Mouse (Mus musculus) mesoderm, embryonic 11.5 days (tissue): ENCODE results near the gene Ufsp2.

Experiments used
- DNase-seq: peaks from one replicate; pipeline ENCODE4 v3.0.0-alpha.2; 2012; ENCODE audit warnings: low read depth, low spot score

Gene Ufsp2

DNA sequence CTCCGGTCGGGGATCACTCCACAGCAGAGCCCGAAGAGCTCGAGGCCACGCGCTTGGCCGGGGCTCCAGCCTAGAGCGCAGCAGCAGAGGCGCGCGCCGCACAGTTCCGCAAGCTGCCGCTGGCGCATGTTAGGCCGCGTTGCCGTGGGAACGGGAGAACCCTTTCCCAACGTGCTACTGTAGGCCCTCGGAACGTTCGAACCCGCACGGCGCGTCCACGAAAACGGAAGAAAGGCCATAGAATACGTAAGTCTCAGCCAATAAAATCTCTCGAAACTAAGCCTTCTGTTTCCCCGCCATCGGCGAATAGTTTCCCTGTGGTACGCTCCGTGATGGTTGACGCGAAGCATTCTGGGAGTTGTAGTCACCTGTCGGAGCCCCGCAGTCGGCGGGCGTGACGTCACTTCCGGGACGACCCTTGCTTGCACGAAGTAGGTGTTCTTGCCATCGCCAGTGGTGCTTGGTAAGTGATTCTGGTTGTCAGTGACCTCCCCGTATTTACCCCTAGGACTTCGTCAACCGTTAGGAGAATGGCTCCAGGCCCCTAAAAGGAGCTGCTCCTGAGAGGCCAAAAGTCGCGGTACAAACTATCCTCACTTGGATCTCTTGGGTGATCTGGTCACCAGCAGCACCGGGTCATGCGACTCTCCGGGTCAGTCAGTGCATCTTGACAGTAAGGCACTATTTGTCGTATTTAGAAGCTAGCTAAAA, at the start of gene Ufsp2, which contains the start of gene 1700029J07Rik:
Gene Ufsp2, plus strand, starts transcription at position 403 of the 711 bp plus-strand sequence.
Gene 1700029J07Rik, minus strand, starts transcription at position 127 of the 711 bp plus-strand sequence.
- peak; percentile 99 for DNase-seq

DNA sequence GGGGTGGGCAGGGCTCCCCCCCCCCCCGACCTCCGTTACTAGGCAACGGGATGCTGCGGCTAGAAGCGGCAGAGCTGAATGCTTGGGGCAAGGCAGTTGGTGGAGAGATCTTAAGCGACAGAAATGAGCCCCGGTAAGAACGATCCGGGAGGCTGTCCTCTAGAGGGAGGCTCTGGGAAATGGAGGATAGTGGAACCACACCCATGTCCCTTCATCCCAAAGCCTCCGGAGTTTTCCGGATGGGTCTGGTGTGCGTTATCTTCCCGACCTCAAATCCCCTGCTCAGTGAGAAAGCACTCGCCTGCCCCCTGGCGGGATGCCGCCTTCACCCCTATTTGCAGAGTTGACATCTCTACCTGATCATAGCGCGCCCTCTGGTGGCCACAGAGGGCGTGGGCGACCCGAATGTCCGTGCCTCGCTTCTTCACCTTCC, 40.7 kb upstream of the Ufsp2 start, which contains the start of gene Ccdc110:
Gene Ccdc110, plus strand, starts transcription at position 38 of the 433 bp plus-strand sequence.
- peak; percentile 96 for DNase-seq

DNA sequence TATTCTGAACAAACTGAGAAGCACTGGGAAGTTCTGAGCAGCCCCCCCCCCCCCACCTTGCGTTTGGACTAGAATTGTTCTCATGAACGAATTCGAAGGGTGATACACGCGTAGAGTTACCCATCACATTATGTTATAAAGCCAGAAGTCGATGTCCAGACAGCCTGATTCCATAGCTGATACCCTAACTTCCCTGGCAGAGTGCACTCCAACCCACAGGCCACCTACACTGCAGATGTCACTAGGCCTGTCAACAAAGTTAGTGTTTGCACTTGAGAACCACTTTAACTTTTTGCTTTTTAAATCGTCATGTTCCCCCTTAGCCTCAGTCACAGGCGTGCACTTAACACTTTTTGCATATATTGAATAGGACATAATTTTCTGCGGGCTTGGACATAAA, 38.3 kb upstream of the Ufsp2 start:
- no peak for DNase-seq

DNA sequence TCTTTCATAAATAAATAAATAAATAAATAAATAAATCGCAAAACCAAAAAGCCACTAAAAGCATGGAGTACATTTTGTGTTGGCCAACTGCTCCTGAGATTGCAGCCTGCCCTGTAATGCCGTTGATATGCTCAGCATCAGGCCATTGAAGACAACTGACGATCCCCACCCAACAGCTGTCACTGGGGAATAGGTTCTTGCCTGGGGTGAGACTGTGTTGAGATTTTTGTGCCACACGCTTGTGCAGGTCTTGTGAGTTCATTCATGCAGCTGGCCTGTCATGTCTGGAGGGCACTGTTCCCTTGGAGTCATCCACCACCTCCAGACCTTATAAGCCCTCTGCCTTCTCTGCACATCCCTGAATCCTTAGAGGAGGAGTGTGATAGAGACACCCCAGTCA, 29.0 kb upstream of the Ufsp2 start:
- DNase-seq: no peak

DNA sequence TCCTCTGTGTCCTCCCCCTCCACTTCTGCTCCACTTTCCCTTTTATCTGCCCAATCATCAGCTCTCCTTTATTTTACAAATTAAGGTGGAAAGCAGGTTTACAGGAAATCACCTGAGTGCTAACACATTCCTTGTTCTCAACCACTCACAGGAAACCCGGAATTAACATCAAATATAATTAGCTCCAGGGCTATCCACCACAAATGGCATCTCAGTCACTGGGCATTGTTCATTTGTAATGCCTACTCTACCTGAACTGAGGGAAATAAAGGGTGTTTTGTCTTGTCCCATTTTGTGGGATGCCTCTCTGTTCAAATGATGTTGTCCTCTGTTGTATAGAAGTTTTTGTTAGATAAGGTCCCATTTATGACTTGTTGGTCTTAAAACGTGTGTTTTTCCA, 24.7 kb upstream of the Ufsp2 start:
- DNase-seq: no peak

DNA sequence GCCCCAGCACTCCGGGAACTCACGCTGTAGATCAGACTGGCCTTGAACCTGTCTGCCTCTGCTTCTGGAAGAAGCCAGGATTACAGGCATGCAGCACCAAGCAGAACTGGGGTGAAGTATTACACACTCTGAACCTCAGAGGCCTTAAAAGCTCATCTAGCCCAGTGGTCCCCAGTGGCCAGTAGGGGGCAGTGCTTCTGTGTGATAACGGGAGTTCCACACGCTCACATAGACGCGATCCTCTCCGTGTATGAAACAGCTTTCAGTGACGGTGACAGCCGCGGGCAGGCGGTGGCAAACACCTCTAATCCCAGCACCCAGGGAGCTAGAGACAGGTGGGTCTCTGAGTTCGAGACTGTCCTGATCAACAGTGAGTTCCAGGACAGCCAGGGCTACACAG, 4.4 kb upstream of the Ufsp2 start:
- no peak for DNase-seq

DNA sequence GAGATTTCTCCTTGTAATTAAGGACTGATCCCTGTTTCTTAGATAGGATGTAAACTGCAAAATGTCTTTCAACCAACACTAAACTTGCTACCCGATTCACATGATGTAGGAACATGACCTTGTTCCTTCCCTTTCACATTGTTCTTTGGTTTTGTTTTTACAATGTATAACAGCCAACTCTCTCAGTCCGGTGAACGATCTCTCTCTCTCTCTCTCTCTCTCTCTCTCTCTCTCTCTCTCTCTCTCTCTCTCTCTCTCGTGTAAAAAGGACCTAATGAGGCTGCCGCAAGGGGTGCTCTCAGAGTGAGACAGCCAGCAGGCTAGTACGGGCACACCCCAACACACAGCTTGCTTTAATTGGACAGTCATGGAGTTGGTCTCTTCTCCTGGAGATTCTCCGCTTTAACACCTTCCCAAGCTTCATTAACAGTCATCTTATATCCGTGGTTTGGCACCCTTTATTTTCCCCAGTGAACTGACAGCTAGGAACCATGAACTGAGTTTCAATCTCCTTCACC, 1.3 kb upstream of the Ufsp2 start:
- no peak for DNase-seq

DNA sequence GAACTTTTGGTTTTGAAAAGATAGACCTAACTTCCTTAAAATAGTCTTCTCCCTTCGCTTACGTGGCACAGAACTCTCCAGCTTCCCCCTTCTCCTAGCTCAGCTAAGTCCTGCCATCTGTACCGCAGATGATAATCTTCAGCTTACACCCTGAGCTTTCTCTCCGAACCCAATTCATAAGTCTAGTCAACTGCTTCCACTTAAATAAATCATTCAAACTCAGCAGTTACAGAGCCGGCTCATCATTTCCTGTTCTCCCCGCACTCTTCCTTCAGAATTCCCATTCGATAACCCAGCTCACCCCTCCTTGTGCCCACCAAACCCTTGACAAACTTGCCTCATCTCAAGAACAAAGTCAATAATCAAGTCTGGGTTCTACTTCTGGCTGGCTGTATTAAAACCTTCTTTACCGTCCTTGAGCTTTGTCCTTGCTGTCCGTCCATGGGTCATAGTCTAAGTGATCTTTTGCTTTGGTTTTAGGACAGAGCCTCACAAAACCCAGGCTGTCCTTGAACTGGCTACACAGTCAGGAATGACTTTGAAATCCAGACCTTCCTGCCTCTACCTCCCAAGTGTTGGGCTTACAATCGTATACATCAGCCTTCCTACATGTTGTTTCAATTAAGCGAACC, 625 bp downstream of the Ufsp2 start:
- no peak for DNase-seq

DNA sequence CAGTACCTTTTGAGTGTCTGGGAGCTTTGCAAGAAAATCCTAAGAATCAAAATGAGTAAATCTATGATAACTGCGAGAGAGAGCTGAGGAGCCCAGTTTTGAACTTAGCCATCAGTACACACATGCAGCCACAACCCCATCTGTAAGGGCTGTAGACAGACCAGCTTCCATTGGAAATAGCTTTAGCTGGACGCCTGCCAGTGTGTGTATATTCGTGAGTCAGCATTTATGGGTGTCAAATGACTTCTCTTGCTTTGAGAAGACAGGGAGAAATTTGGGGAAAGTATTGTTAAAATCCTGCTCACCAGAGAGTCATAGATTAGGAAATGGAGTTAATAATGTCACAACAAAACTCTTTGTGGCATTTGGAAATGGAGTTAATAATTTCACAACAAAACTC, 11.3 kb downstream of the Ufsp2 start:
- no peak for DNase-seq

DNA sequence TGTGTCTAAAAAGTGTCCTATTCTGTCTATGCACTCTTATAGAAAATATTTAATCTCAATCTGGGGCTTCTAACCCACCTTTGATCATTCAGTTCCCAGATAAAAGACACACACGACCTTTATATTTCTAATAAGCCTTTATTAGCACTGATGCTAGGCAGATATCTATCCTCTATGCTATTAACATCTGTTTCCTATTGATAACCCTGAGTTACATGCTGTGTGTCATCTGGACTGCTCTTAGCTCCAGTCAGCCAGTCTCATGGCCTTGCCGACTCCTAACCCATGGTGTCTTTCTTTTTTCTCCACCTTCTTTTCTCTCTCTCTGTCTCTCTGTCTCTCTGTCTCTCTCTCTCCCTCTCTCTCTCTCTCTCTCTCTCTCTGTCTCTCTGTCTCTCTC, 12.9 kb downstream of the Ufsp2 start:
- DNase-seq: no peak

DNA sequence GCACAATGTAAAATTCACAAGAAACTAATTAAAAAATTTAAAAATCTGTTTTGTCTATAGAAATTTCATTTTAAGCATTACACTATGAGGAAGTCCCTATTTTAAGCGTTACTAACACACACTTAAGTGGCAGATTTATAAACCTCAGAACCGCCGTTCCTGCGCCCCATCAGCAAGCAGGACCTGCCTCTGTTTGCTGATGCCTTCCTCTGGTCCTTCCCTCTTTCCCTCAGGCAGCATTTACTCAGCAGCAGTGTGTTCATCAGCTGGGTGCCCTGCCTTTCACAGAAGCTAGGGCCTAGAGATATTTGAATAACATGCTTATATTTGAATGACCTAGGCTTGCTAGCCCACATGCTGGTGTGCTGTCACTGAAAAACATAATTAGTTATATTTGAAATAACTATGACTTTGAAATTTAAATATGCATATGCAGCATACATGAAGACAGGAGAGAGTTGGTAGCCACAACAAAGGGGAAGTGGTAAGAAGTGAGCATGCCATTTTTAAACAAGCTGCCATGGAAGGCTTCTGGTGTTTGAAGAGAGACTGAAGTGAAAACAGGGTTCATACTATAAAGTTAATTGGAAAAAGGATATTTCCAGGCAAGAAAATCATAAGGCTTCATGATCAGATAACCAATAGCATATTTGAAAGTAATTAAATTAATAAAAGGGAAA, 15.4 kb downstream of the Ufsp2 start:
- DNase-seq: no peak

DNA sequence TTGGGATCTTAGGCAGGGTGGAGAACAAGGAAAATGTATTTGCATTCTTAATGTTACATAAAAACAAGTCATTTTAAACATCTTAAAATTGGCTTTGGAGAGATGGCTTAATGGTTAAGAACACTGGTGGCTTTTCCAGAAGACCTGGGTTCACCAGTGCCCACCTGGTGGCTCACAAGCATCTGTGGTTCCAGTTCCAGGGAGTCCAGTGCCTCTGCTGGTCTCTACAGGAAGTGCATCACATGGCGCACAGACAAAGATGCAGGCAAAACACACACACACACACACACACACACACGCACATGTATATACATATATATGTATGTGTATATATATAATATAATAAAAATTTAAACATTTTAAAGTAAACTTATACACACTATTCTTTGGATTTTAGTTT, 18.8 kb downstream of the Ufsp2 start:
- no peak for DNase-seq

DNA sequence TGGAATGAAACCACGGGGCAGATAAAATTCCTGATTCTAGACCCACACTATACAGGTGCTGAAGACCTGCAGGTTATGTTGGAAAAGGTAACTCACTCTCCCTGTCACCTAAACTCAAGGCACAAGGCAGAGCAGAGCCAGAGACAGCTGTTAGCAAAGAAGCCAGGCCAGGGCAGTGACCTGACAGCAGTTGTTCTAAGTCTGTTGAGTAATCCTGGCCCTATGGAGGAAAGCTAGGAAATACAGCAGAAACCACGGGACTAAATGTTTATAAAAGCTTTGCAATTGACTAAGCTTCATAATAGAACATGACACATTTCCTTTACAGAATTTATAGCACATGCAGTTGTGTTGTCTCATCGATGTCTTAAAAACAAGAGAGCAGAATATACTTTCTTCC, 20.2 kb downstream of the Ufsp2 start:
- DNase-seq: no peak

DNA sequence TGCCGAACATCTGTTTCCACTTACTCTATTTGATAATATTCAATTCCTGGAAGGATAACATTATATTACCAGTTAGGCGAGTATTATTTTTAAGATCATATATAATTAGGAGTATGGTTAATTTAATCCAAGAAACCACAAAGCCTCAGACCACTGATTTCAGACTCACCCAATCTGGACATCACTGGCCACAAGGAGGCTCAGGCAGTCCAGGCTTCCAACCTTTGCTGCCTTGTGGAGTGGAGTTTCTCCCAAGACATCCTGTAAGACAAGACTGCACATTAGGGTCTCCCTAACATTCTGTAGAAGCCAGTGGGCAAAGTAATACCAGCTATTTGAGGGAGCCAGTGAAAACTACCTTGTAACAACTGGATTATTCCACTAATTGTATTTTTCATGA, 22.9 kb downstream of the Ufsp2 start:
- no peak for DNase-seq

DNA sequence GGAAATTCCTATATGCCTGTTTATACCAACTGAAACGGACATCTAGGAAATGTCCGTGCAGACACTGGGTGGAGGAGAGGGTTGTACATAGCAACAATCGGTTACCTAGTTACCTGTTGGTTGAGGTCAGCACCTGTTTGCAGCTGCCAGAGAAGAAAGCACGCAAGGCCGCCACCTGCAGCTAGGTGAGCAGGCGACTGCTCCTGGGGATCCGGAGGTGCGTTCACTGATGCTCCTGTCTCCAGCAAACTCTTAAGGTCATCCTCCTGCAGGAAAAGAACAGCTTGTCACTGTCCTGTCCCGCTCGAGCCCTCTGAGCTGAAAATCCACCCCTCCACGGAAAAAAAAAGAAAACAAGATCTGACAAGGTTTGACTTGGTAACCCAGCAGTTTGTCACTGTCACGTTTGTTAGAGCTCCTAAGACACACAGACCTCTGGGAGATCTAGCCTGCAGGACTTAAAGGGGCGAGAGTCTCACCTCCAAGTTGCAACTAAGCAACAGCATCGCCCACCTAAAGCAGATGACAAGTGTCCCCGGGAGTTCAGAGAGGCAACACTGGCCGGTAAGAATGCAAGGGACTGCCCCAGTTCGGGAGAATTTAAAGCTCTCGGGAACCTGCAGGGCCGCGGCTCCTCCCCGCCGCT, 23.9 kb downstream of the Ufsp2 start, which contains the start of gene Lrp2bp:
Gene Lrp2bp, plus strand, starts transcription at position 166 of the 646 bp plus-strand sequence.
- no peak for DNase-seq

DNA sequence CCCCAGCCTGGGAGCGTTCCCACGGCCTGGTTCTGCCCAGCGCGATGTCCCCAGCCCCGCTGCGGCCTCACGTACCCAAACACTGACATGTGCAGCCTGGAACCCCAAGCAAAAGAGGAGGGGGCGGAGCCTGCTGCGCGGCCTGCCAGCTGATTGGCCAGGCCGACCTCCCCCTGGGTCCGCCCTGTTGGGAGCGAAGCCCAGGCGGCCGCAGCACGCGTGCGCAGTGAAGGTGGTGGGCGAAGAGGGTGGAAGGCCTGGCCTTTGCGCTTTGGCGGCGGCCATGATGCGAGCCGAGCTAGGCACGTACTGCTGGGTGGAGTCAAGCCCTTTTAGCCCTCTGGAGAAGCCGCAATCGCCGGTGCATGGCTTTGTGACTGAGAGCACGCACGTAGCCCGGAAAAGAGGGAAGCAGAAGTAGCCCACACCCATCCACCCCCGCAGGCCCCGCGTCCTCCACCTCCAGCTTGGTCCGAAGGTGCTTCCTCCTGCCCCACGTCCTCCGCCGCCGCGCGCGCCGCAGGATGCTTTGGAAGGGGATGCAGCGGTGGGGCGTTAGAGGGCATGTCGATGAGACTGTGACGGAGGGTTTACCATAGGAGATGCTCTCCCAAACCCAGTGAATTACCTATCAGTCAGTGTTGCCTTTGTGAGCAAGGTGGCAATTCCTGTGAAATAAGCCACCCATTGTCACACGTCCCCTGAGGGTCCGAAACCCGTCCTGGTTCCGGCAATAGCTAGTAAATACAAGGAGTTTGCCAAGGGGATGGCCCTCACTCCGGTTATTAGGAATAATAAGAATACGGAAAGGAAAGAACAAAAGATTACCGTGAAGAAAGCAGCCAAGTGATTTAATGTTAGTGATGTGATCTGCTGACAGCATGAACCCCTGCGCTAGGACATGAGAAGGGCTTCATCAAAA, 24.7 kb downstream of the Ufsp2 start:
- DNase-seq: peak; percentile 99

DNA sequence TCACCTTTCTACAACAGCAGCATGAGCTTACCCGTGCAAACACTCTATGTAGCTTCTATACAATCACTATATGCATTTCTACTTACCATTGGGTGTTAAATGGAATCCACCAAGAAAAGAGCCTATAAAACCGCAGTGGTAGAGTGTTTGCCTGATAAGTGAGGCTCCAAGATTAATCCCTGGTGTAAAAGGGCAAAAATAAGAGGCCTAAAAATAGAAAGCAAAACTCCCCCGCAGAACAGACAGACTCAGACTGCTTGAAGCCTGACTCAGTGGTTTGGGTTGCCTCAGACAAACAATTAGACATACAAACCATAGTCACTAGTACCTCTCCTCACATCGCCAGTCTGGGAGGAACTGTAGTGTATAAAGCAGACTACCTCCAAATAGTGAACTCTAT, 30.3 kb downstream of the Ufsp2 start, which contains the start of gene Ankrd37:
Gene Ankrd37, minus strand, starts transcription at position 112 of the 400 bp plus-strand sequence.
- no peak for DNase-seq

DNA sequence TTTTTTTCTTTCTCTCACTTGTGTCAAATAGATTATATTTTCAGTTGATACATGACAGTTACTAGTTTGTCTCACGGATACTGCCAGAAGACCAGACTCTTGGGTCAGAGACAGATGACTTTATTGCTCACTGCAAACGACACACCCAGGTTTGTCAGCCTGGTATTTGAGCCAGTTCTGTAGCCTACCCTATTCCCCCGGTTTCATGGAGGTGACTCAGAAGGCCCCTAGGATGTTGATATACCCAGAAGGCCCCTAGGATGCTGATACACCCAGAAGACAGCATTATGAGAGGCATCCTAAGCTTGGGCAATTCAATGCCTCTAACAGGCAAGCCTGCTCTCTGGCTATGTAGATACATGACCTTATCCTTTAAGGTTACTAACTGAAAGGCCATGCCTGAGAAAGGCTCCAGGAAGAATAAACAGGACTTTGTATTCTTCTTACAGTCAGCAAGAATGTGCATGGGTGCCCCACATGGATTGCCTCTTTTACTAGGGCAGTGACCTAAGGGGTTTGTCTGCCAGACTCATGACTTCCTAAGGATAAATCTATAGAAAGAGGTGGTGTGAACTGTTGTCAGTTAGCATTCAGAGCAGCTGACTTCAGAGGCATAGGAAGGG, 31.8 kb downstream of the Ufsp2 start:
- no peak for DNase-seq

DNA sequence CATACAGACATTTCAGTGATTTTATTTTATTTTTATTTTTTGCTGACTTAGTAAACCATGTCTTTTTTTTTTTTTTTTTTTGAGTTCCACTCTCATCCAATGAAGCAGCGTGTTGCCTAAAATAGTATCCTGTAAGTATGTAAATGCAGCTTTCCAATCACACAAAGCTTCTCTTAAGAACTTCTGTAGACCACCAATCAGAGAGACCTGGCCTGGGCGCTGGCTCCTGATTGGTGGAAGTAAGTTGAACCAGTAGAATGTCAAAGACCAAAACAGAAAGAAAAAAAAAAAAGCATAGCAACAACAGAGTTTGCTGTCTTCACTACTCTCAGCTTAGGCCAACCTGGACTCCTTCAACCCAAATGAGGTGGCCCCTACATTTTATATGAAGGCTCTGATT, 35.0 kb downstream of the Ufsp2 start:
- DNase-seq: peak; percentile 17
